Mouse (Mus musculus): Measurements from ENCODE around the gene Tmem30c. TPM values are rescaled to one million over a fixed set of nuclear protein-coding genes. Genes with fewer than 3 reads are reported as not detected.
A peak's percentile ranks its signal among the peaks of the same experiment; 100 is the strongest.

Gene Tmem30c
- total RNA-seq (2021): not detected

DNA sequence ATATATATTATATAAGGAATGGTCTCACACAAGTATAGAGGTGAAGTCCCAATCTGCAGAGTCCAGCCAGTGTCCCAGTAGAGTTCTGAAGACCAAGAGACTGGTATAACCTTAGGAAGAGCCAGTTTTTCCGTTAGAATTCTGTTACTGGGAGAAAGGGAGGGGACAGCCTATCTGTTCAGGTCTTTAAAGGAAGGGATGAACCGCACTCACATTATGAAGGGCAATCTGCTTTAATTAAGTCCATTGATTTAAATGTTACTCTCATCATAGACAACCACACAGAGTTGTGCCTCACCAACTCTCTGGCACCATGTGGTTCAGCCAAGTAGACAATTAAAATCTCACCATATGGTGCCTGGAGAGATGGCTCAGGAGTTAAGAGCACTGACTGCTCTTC is at the start of gene Tmem30c:
Gene Tmem30c (minus strand): TSS at position 101 of the 400 bp plus-strand sequence.
- DNase-seq: no peak
- intact Hi-C loops (cut with DNase I): no loop called here

DNA sequence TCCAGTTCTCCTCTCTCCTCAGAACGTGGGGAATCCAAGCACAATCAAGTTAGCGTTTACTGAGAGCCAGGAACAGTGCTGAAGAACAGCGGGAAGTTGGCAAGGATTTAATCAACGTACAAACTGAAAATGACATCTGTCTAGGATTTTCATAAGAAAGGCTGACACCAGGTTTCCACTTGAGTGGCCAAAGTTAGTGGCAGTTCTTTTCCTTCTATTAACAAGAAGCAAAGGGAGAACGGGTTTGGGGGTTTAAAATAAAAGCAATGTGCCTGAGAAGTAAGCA is 47.9 kb upstream of the Tmem30c start:
- no peak for DNase-seq
- intact Hi-C loops (cut with DNase I): no loop called here

GRCm38 (mm10) chr16:57339765-57340612 is 47.3 kb upstream of the Tmem30c start:
- intact Hi-C loops (cut with DNase I): no loop called here
- no peak for DNase-seq

GRCm38 (mm10) chr16:57336770-57337423 is 44.2 kb upstream of the Tmem30c start:
- no peak for DNase-seq
- intact Hi-C loops (cut with DNase I): no loop called here

- DNase-seq: no peak
- intact Hi-C loops (cut with DNase I): no loop called here
Measured at GRCm38 (mm10) chr16:57332301-57332700, 39.6 kb upstream of the Tmem30c start.

DNA sequence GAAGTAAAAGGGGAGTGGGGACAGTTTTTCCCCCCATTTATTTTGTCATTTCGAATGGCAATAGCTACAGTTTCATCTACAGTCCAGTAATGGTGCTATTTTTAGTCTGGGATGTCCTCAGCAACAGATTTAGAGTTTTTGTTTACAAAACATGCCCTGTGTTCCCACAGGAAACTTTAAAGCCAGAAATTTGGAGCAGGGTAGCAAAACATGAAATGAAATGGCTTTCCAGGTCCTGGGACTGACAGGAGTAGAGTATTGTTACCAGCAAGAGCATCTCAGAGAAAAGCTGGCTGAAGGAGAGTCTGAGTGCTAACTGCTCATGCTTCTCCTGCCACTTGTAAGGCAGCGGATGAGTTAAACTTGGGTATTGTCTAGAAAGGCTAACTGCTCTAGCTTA is 37.4 kb upstream of the Tmem30c start:
- no peak for DNase-seq
- intact Hi-C loops (cut with DNase I): no loop called here

- intact Hi-C loops (cut with DNase I): loop anchor here (5.0 kb wide), 1 partner anchor 63 kb away; no protein-coding TSS in a partner anchor
- peak in 1 of 2 experiments; percentile 45 for DNase-seq
Measured at GRCm38 (mm10) chr16:57329028-57329427, 36.4 kb upstream of the Tmem30c start.

DNA sequence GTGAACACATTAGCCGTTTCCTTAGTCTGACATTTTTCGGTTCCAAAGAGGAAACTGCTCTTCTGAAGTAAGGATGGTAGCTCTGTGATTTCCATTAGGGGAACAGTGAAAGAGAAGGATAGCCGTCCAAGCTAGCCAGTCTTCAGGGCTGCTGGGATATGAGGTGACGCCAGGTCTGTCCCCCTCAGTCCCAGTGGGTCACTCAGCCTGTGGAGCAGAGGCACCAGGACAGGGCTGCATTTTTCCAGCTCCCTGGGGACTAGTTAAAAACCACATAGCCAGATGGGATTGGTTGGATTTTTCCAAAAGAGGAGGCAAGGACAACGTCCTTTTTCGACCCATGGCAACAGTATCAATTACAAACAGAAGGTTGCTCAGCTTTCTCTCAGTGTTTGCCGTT is 34.3 kb upstream of the Tmem30c start:
- peak; percentile 66 to 75 for DNase-seq
- intact Hi-C loops (cut with DNase I): loop anchor here (5.0 kb wide), 1 partner anchor 65 kb away; no protein-coding TSS in a partner anchor

DNA sequence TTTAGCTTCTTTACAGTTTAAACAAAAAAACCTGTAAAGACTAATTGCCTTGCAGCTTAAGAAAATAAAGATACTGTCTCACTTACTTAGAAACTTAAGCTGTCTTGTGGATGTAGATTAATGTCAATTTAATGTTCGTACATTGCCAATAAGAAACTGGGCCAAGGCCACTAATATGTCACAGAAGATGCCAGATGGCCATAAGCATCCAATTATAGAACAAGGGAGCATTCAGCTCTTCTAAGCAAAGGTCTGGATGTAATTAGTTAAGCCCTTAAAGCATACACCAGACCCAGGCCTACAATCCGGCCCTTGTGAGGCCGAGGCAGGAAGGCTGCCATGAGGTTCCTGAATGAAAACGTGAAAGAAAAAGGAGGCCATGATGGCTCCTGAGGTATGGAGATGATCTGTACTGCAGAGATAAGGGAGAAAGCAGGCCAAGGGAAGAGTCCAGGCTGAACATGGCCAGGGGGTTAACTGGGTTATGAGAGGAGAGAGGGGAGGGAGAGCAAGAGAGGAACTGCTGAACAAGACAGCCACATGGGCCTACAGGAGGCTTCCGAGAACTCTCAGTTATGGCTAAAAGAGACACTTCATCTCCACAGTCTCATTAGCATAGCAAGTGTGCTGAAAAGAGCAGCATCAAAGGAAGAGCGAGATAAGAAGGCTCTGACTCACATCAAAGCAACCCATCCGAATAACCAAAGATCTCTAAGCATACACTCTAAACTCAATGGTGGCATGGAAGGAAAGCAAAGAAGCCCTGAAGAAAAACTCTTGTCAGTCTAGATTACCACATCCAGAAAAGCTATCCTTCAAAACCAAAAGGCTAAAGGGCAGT is 26.8 kb upstream of the Tmem30c start:
- no peak for DNase-seq

DNA sequence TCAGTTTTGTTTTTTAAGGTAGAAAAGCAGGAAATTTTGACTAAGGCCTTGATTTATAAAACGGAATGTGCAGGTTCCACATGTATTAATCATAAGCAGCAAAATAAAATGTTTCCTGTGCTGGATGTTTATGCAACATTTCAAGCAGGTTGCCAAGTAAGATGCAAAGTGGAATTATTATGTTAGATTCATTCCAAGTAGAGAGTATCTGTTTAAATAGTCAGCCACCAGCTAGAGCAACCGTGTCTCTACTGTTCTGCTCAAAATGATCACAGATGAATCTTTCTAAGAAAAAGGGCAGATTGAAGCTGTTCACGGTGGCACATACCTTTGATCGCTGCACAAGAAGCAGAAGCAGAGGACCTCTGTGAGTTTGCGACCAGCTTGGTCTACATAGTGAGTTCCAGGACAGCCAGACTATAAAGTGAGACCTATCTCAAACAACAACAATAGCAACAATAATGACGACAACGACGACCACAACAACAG is 26.0 kb upstream of the Tmem30c start:
- intact Hi-C loops (cut with DNase I): no loop called here
- no peak for DNase-seq

More for the DNA sequence above, 26.8 kb upstream of the Tmem30c start:
- intact Hi-C loops (cut with DNase I): no loop called here

DNA sequence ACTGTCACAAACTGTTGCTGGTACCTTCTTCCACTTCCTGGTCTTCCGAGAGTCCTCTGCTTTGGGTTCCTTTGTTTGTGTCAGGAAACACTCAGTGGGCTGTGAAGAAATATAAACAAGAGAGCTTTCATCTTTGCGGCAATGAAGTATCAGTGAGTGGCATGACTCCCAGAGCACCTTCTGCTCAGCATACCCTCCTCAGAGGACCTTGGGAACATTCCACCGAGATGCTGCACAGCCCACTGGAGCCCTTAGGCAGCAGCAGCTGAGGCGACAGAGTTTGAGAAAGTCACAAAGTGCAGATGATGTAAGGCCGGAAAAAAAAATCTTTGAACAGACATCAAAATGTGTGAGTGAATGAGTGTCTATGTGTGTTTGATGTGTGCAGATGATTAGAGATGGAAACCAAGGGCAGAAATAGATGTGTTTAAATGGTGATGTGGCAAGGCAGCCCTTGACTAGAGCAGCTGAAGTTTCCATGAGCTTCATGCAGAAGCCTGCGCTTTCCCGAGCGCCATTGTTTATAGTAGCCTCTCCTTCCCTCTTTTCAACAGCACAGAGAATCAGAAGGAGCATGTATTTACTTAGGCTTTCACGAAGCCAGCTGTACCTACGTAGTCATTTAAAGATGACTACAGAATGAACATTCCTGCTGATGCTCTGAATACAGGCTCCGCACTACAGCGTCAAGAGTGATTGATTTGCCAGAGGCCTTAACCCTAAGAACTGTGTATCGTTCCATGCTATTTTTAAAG is 25.4 kb upstream of the Tmem30c start:
- DNase-seq: no peak
- intact Hi-C loops (cut with DNase I): no loop called here

- intact Hi-C loops (cut with DNase I): no loop called here
- DNase-seq: no peak
Measured at GRCm38 (mm10) chr16:57317127-57317526, 24.5 kb upstream of the Tmem30c start.

GRCm38 (mm10) chr16:57315026-57315425 is 22.4 kb upstream of the Tmem30c start:
- intact Hi-C loops (cut with DNase I): no loop called here
- no peak for DNase-seq

- DNase-seq: no peak
- intact Hi-C loops (cut with DNase I): no loop called here
Measured at GRCm38 (mm10) chr16:57314236-57314635, 21.6 kb upstream of the Tmem30c start.

DNA sequence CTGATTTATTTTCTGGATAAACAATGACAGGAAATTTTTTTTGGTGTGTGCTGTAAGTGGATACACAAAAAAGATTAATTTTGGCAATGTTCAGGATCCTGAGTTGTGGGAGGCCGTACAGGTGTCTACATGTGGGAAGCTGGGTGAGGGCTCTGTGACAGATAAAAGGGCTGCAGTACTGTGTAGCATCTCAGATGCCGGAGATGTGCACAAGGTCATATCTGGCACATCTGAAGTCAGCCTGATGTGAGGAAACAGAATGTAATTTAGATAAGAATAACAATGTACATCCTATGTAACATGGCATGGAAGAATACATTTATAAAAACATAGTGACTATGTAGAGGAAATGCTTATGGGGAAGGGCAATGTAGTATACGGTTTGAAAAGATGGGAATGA is 20.8 kb upstream of the Tmem30c start:
- no peak for DNase-seq
- intact Hi-C loops (cut with DNase I): no loop called here

GRCm38 (mm10) chr16:57312130-57312529 is 19.5 kb upstream of the Tmem30c start:
- no peak for DNase-seq
- intact Hi-C loops (cut with DNase I): no loop called here

DNA sequence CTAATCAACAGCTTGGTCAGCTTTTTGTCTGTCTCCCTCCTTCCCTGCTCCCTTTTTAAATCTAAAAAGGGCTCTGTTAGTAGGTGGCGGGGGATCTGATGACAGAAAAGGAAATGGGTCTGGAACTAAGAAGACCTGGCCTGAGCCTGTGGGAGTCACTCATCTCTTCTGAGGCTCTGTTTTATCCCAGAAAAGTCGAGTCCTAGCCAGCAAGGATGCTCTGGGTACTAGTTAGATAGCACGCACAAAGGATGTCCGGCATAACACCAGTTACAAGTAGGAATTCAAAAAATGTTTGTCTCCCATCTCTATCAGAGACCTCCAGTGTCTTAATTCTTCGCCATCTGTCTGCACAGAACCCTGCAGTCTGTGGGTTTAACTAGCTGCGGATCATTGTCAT is 12.8 kb upstream of the Tmem30c start:
- DNase-seq: no peak
- intact Hi-C loops (cut with DNase I): no loop called here

DNA sequence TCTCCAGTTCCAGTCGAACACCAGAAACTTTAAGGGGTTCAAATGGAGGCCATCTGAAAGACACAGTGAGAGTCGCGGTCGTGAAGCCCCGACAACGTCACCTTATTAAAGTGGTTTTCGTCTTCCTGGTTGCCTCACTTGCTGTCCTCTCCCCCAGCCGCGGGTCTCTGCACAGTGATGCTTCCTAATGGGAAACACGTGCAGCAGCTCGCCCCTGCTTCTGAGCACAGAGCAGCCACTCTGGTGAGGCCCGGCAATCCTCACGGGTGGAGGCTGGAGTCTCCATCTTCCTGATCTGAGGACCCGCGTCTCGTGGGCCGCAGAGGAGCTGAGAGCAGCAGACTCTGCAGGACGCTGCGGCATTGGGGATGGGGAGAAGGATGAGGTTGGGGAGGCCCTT is 11.1 kb upstream of the Tmem30c start:
- intact Hi-C loops (cut with DNase I): no loop called here
- no peak for DNase-seq

DNA sequence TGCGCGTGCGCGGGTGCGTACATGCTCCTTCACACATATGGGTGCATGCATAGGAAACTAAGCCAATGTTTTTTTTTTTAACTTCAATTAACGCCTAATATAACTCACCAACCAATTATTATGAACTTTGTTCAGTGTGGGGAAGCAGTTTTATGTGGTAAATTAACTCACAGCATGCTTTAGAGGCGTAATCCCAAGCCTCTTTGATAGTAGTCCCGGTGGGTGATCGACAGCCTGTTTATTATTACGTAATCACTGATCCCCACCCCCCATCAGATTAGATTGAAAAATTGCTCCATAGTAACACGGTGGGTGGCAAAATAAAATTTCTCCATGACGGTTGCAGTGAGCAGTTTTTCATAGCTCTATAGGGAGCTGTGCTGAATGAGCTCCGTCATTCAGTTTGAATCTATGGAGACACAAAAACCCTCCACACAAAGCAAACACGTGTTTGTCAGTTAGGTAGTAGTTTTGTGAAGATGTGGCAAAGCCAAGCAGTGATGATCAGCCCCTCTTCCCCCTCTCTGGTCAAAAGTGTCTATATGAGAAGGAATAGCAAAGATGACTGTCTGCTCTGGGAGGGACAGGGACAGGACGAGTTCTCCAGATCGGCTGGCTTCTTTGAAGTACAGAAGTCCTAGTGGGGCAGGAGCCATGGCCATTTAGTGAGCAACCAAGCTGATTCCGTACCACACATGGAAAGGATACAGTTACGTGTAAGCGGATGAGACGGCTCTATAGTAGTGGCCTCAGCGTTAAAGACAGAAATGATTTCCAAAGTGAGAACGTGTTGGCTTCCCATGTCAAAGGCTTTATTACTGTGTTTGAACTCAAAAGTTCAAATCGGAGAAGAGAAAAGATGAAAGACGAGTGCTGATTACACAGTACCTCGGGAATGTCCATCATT is 10.4 kb upstream of the Tmem30c start:
- intact Hi-C loops (cut with DNase I): no loop called here
- no peak for DNase-seq
